Mouse (Mus musculus): ENCODE results near the gene Hmcn2. TPM values are rescaled to one million over a fixed set of nuclear protein-coding genes. Genes with fewer than 3 reads are reported as not detected.

Hmcn2 gene
- polyA plus RNA-seq, 1 experiment = 4.1 TPM

- Histone ChIP-seq H3K36me3 (ENCODE audit: control insufficient read depth, insufficient read depth) (no peaks in the 10 kb centered on the region), H3K27me3 (ENCODE audit: control insufficient read depth, insufficient read depth, insufficient read length) (peaks cover 44% of the 10 kb centered on the region), H3K79me3 (ENCODE audit: low read depth) (no peaks in the 10 kb centered on the region), H3K4me3 (ENCODE audit: insufficient read depth, poor library complexity, severe bottlenecking) (no peak overlapping the region), H3K79me2 (ENCODE audit: control insufficient read depth, insufficient read depth) (no peaks in the 10 kb centered on the region), H3ac (ENCODE audit: control insufficient read depth, insufficient read length, low read depth) (no peak overlapping the region)
- TF ChIP-seq CEBPB (IDR thresholded peaks at IDR 0.05; ENCODE audit: low read depth) (no peak), MYOG (IDR thresholded peaks at IDR 0.05; ENCODE audit: control insufficient read depth, extremely low read depth, insufficient read length) (no peak), CTCF (IDR thresholded peaks at IDR 0.05; ENCODE audit: control insufficient read depth, insufficient read depth, insufficient read length) (no peak), USF1 (IDR thresholded peaks at IDR 0.05; ENCODE audit: low read depth) (no peak), MYOD1 (IDR thresholded peaks at IDR 0.05; ENCODE audit: control insufficient read depth, insufficient read length, low read depth) (no peak), MAX (IDR thresholded peaks at IDR 0.05) (no peak)
Measured at GRCm38 (mm10) chr2:31348850-31349249, 34.6 kb downstream of the Hmcn2 start.

GRCm38 (mm10) chr2:31356771-31357170 lies 42.6 kb downstream of the Hmcn2 start:
- Histone ChIP-seq H3K36me3 (ENCODE audit: control insufficient read depth, insufficient read depth) (no peaks in the 10 kb centered on the region), H3K27me3 (ENCODE audit: control insufficient read depth, insufficient read depth, insufficient read length) (peaks cover 81% of the 10 kb centered on the region), H3K4me3 (ENCODE audit: insufficient read depth, poor library complexity, severe bottlenecking) (no peak overlapping the region), H3ac (ENCODE audit: control insufficient read depth, insufficient read length, low read depth) (no peak overlapping the region), H3K79me3 (ENCODE audit: low read depth) (no peaks in the 10 kb centered on the region), H3K79me2 (ENCODE audit: control insufficient read depth, insufficient read depth) (no peaks in the 10 kb centered on the region)
- TF ChIP-seq MYOD1 (IDR thresholded peaks at IDR 0.05; ENCODE audit: control insufficient read depth, insufficient read length, low read depth) (no peak), FOSL1 (IDR thresholded peaks at IDR 0.05; ENCODE audit: insufficient read depth, low read length, poor library complexity, severe bottlenecking) (no peak), CEBPB (IDR thresholded peaks at IDR 0.05; ENCODE audit: low read depth) (no peak), MYOG (IDR thresholded peaks at IDR 0.05; ENCODE audit: control insufficient read depth, extremely low read depth, insufficient read length) (no peak), USF1 (IDR thresholded peaks at IDR 0.05; ENCODE audit: low read depth) (no peak), MAX (IDR thresholded peaks at IDR 0.05) (no peak), CTCF (IDR thresholded peaks at IDR 0.05; ENCODE audit: control insufficient read depth, insufficient read depth, insufficient read length) (no peak)

GRCm38 (mm10) chr2:31359316-31359715 lies 45.1 kb downstream of the Hmcn2 start:
- H3K27me3 ChIP-seq (ENCODE audit: control insufficient read depth, insufficient read depth, insufficient read length) = peaks cover 84% of the 10 kb centered on the region
- H3ac ChIP-seq (ENCODE audit: control insufficient read depth, insufficient read length, low read depth) = no peak overlapping the region
- H3K79me2 ChIP-seq (ENCODE audit: control insufficient read depth, insufficient read depth) = no peaks in the 10 kb centered on the region
- no peaks in the 10 kb centered on the region for H3K79me3 ChIP-seq (ENCODE audit: low read depth)
- TF ChIP-seq CTCF (IDR thresholded peaks at IDR 0.05; ENCODE audit: control insufficient read depth, insufficient read depth, insufficient read length) (no peak), MYOG (IDR thresholded peaks at IDR 0.05; ENCODE audit: control insufficient read depth, extremely low read depth, insufficient read length) (no peak), MAX (IDR thresholded peaks at IDR 0.05) (no peak), CEBPB (IDR thresholded peaks at IDR 0.05; ENCODE audit: low read depth) (no peak), USF1 (IDR thresholded peaks at IDR 0.05; ENCODE audit: low read depth) (no peak), FOSL1 (IDR thresholded peaks at IDR 0.05; ENCODE audit: insufficient read depth, low read length, poor library complexity, severe bottlenecking) (no peak), MYOD1 (IDR thresholded peaks at IDR 0.05; ENCODE audit: control insufficient read depth, insufficient read length, low read depth) (no peak)
- no peaks in the 10 kb centered on the region for H3K36me3 ChIP-seq (ENCODE audit: control insufficient read depth, insufficient read depth)
- no peak overlapping the region for H3K4me3 ChIP-seq (ENCODE audit: insufficient read depth, poor library complexity, severe bottlenecking)

GRCm38 (mm10) chr2:31367186-31367585 lies 53.0 kb downstream of the Hmcn2 start:
- Histone ChIP-seq H3K79me3 (ENCODE audit: low read depth) (no peaks in the 10 kb centered on the region), H3K36me3 (ENCODE audit: control insufficient read depth, insufficient read depth) (no peaks in the 10 kb centered on the region), H3ac (ENCODE audit: control insufficient read depth, insufficient read length, low read depth) (no peak overlapping the region), H3K79me2 (ENCODE audit: control insufficient read depth, insufficient read depth) (no peaks in the 10 kb centered on the region), H3K4me3 (ENCODE audit: insufficient read depth, poor library complexity, severe bottlenecking) (no peak overlapping the region), H3K27me3 (ENCODE audit: control insufficient read depth, insufficient read depth, insufficient read length) (peaks cover 63% of the 10 kb centered on the region)
- TF ChIP-seq CTCF (IDR thresholded peaks at IDR 0.05; ENCODE audit: control insufficient read depth, insufficient read depth, insufficient read length) (no peak), USF1 (IDR thresholded peaks at IDR 0.05; ENCODE audit: low read depth) (no peak), MAX (IDR thresholded peaks at IDR 0.05) (no peak), MYOD1 (IDR thresholded peaks at IDR 0.05; ENCODE audit: control insufficient read depth, insufficient read length, low read depth) (no peak), MYOG (IDR thresholded peaks at IDR 0.05; ENCODE audit: control insufficient read depth, extremely low read depth, insufficient read length) (no peak), CEBPB (IDR thresholded peaks at IDR 0.05; ENCODE audit: low read depth) (no peak), FOSL1 (IDR thresholded peaks at IDR 0.05; ENCODE audit: insufficient read depth, low read length, poor library complexity, severe bottlenecking) (no peak)

- TF ChIP-seq MYOG (IDR thresholded peaks at IDR 0.05; ENCODE audit: control insufficient read depth, extremely low read depth, insufficient read length) = no peak
- no peak for TF ChIP-seq MAX (IDR thresholded peaks at IDR 0.05)
- no peak for TF ChIP-seq CTCF (IDR thresholded peaks at IDR 0.05; ENCODE audit: control insufficient read depth, insufficient read depth, insufficient read length)
- no peaks in the 10 kb centered on the region for H3K79me2 ChIP-seq (ENCODE audit: control insufficient read depth, insufficient read depth)
- no peak overlapping the region for H3ac ChIP-seq (ENCODE audit: control insufficient read depth, insufficient read length, low read depth)
- peaks cover 37% of the 10 kb centered on the region for H3K27me3 ChIP-seq (ENCODE audit: control insufficient read depth, insufficient read depth, insufficient read length)
- no peaks in the 10 kb centered on the region for H3K36me3 ChIP-seq (ENCODE audit: control insufficient read depth, insufficient read depth)
- no peak overlapping the region for H3K4me3 ChIP-seq (ENCODE audit: insufficient read depth, poor library complexity, severe bottlenecking)
- H3K79me3 ChIP-seq (ENCODE audit: low read depth) = no peaks in the 10 kb centered on the region
Measured at GRCm38 (mm10) chr2:31371396-31371795, 57.2 kb downstream of the Hmcn2 start.

- H3ac ChIP-seq (ENCODE audit: control insufficient read depth, insufficient read length, low read depth) = no peak overlapping the region
- H3K36me3 ChIP-seq (ENCODE audit: control insufficient read depth, insufficient read depth) = no peaks in the 10 kb centered on the region
- TF ChIP-seq MYOD1 (IDR thresholded peaks at IDR 0.05; ENCODE audit: control insufficient read depth, insufficient read length, low read depth) (no peak), MYOG (IDR thresholded peaks at IDR 0.05; ENCODE audit: control insufficient read depth, extremely low read depth, insufficient read length) (no peak), MAX (IDR thresholded peaks at IDR 0.05) (no peak), CEBPB (IDR thresholded peaks at IDR 0.05; ENCODE audit: low read depth) (no peak), FOSL1 (IDR thresholded peaks at IDR 0.05; ENCODE audit: insufficient read depth, low read length, poor library complexity, severe bottlenecking) (no peak), USF1 (IDR thresholded peaks at IDR 0.05; ENCODE audit: low read depth) (no peak), CTCF (IDR thresholded peaks at IDR 0.05; ENCODE audit: control insufficient read depth, insufficient read depth, insufficient read length) (no peak)
- no peaks in the 10 kb centered on the region for H3K79me3 ChIP-seq (ENCODE audit: low read depth)
- peaks cover 32% of the 10 kb centered on the region for H3K27me3 ChIP-seq (ENCODE audit: control insufficient read depth, insufficient read depth, insufficient read length)
- no peak overlapping the region for H3K4me3 ChIP-seq (ENCODE audit: insufficient read depth, poor library complexity, severe bottlenecking)
- H3K79me2 ChIP-seq (ENCODE audit: control insufficient read depth, insufficient read depth) = no peaks in the 10 kb centered on the region
Measured at GRCm38 (mm10) chr2:31372186-31372585, 58.0 kb downstream of the Hmcn2 start.

Data from C2C12 (cell line).